Mouse (Mus musculus): ENCODE measurements around the gene Fbxo40. TPM values are rescaled to one million over a fixed set of nuclear protein-coding genes. Genes with fewer than 3 reads are reported as not detected.
A peak's percentile ranks its signal among the peaks of the same experiment; 100 is the strongest.

The Fbxo40 gene
- total and polyA plus RNA-seq, 3 experiments: 1.5 to 3.0 (median 2.2) TPM

DNA sequence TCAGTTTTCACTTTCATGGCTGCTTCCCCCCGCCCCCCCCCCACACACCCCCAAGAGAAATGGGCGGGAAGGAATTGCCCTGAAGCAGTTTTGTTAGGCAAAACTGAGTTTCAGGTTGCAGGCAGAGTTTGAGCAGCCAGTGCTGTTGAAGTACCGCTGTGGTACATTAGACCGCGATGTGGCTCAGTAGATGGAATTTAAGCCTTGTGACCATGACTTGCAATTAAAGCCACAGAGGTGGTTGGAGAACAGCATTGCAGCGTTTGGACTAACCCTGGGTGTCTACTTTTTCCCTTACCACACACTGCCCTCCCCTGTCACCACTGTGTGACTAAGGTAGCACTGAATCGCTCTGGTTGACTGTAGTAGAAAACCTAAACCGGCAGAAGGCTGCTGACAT lies 774 bp downstream of the Fbxo40 start:
- peak; percentile 97 for DNase-seq (ENCODE audit: extremely low read depth)
- H3K79me2 ChIP-seq (replicated peaks; ENCODE audit: control insufficient read depth, extremely low read depth, insufficient read depth, poor library complexity, severe bottlenecking): no peaks in the 10 kb centered on the region
- H3K4me2 ChIP-seq (ENCODE audit: insufficient read depth, low read depth, poor library complexity, severe bottlenecking): peak overlapping the region; percentile 85

DNA sequence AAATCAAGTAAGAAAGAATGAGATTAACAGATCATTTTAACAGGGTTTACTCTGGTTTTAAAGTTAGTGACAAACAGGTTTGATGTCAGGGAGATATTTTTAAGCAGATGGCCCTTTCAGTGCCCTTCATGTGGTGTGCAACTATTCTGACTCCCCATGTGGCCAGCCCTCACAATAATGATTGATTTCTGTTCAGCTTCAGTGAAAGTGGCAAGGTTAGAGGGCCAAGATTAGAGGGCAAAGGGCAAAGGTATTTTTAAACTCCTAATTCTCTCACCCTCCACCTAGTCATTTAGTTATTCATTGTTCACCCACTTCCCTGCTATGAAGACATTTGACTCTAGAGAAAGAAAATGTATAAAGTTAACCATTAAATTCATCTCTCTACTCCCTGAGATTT lies 2.2 kb downstream of the Fbxo40 start:
- dilution Hi-C loops (cut with MboI; ENCODE audit: extremely low pct_ligation_motif_present, extremely low pct_unique_long_range_greater_than_20kb, low sequenced_read_pairs): no loop called here
- Histone ChIP-seq H3K27me3 (replicated peaks) (no peaks in the 10 kb centered on the region), H3K36me3 (replicated peaks in 1 of 2; ENCODE audit: control insufficient read depth in 1 of 2, insufficient read depth in 1 of 2, low read length in 1 of 2) (no peaks in the 10 kb centered on the region), H3K4me2 (ENCODE audit: insufficient read depth, low read depth, poor library complexity, severe bottlenecking) (no peak overlapping the region), H3K9me3 (replicated peaks; ENCODE audit: low read length) (peaks cover 8% of the 10 kb centered on the region), H3K4me1 (ENCODE audit: control insufficient read depth in 1 of 2, insufficient read depth in 2 of 2) (peaks cover 30 to 70% of the 10 kb centered on the region in 2 experiments), H3K79me2 (replicated peaks; ENCODE audit: control insufficient read depth, extremely low read depth, insufficient read depth, poor library complexity, severe bottlenecking) (no peaks in the 10 kb centered on the region), H3K4me3 (replicated peaks in 1 of 3; ENCODE audit: low read depth in 2 of 3, low read length in 2 of 3, poor library complexity in 1 of 3) (no peak overlapping the region), H3K27ac (ENCODE audit: insufficient read depth, low read depth) (no peak overlapping the region), H3K9ac (ENCODE audit: insufficient read depth, low read depth) (no peak overlapping the region)
- in situ Hi-C loops (cut with MboI; ENCODE audit: low pct_ligation_motif_present, low pct_unique_long_range_greater_than_20kb, low sequenced_read_pairs): no loop called here
- no peak for DNase-seq (ENCODE audit: extremely low read depth)
- TF ChIP-seq SMC3 (IDR thresholded peaks at IDR 0.05; ENCODE audit: low read depth, low read length) (no peak), RAD21 (IDR thresholded peaks at IDR 0.05; ENCODE audit: low read depth, low read length) (no peak), SIN3A (IDR thresholded peaks at IDR 0.05; ENCODE audit: low read length) (no peak), ZNF384 (IDR thresholded peaks at IDR 0.05; ENCODE audit: low read depth, low read length) (no peak), E2F4 (IDR thresholded peaks at IDR 0.05; ENCODE audit: insufficient replicate concordance, low read depth, low read length) (no peak), TBP (conservative IDR thresholded peaks at IDR 0.05; ENCODE audit: low read depth, low read length) (no peak), KAT2A (IDR thresholded peaks at IDR 0.05; ENCODE audit: insufficient replicate concordance, low read length) (no peak), PAX5 (IDR thresholded peaks at IDR 0.05; ENCODE audit: low read length) (no peak)

More for the DNA sequence above, 774 bp downstream of the Fbxo40 start:
- dilution Hi-C loops (cut with MboI; ENCODE audit: extremely low pct_ligation_motif_present, extremely low pct_unique_long_range_greater_than_20kb, low sequenced_read_pairs) (no loop called here), in situ Hi-C loops (cut with MboI; ENCODE audit: low pct_ligation_motif_present, low pct_unique_long_range_greater_than_20kb, low sequenced_read_pairs) (no loop called here)
- Histone ChIP-seq H3K9me3 (replicated peaks; ENCODE audit: low read length) (peaks cover 9% of the 10 kb centered on the region), H3K4me1 (ENCODE audit: control insufficient read depth in 1 of 2, insufficient read depth in 2 of 2) (peaks cover 28 to 63% of the 10 kb centered on the region in 2 experiments), H3K27ac (ENCODE audit: insufficient read depth, low read depth) (peak overlapping the region; percentile 79), H3K27me3 (replicated peaks) (no peaks in the 10 kb centered on the region), H3K9ac (ENCODE audit: insufficient read depth, low read depth) (peak overlapping the region; percentile 71), H3K36me3 (replicated peaks in 1 of 2; ENCODE audit: control insufficient read depth in 1 of 2, insufficient read depth in 1 of 2, low read length in 1 of 2) (no peaks in the 10 kb centered on the region), H3K4me3 (replicated peaks in 1 of 3; ENCODE audit: low read depth in 2 of 3, low read length in 2 of 3, poor library complexity in 1 of 3) (peak overlapping the region; percentile 43 to 55 (median 44))
- TF ChIP-seq POLR2A (IDR thresholded peaks at IDR 0.05; ENCODE audit: low read depth, low read length): peak; percentile 65
- no peak for TF ChIP-seq USF1 (IDR thresholded peaks at IDR 0.05; ENCODE audit: low read depth, low read length)
- TF ChIP-seq ZMIZ1 (IDR thresholded peaks at IDR 0.05; ENCODE audit: low read depth, low read length): no peak; the same call in 1 of the 2 replicates
- TF ChIP-seq ZKSCAN1 (IDR thresholded peaks at IDR 0.05; ENCODE audit: borderline replicate concordance, low read depth, low read length): no peak
- TF ChIP-seq SMC3 (IDR thresholded peaks at IDR 0.05; ENCODE audit: low read depth, low read length): peak; percentile 53
- TF ChIP-seq ETS1 (conservative IDR thresholded peaks at IDR 0.05; ENCODE audit: low read depth, low read length): peak; percentile 84
- TF ChIP-seq ZNF384 (IDR thresholded peaks at IDR 0.05; ENCODE audit: low read depth, low read length): no peak
- TF ChIP-seq TCF12 (IDR thresholded peaks at IDR 0.05; ENCODE audit: low read depth, low read length): peak; percentile 86; the same call in 1 of the 2 replicates
- peak; percentile 81 for TF ChIP-seq IRF4 (IDR thresholded peaks at IDR 0.05; ENCODE audit: low read depth, low read length)
- TF ChIP-seq CHD2 (IDR thresholded peaks at IDR 0.05; ENCODE audit: low read length): peak; percentile 54; the same call in 1 of the 2 replicates
- peak; percentile 74 for TF ChIP-seq TBP (conservative IDR thresholded peaks at IDR 0.05; ENCODE audit: low read depth, low read length)
- TF ChIP-seq MEF2A (IDR thresholded peaks at IDR 0.05; ENCODE audit: borderline replicate concordance, low read depth, low read length): peak; percentile 74
- TF ChIP-seq ZC3H11A (IDR thresholded peaks at IDR 0.05; ENCODE audit: low read depth, low read length): no peak
- peak; percentile 88 for TF ChIP-seq MAFK (IDR thresholded peaks at IDR 0.05; ENCODE audit: insufficient replicate concordance, low read length)
- peak in 1 of 2 experiments; percentile 60; a peak in 2 of 4 replicates for TF ChIP-seq CTCF (conservative IDR thresholded peaks at IDR 0.05 in 1 of 2, IDR thresholded peaks at IDR 0.05 in 1 of 2; ENCODE audit: low read depth in 2 of 2, low read length in 2 of 2)
- peak; percentile 49 for TF ChIP-seq HCFC1 (IDR thresholded peaks at IDR 0.05; ENCODE audit: low read depth, low read length)
- peak; percentile 69 for TF ChIP-seq RAD21 (IDR thresholded peaks at IDR 0.05; ENCODE audit: low read depth, low read length)
- peak; percentile 30; the same call in 1 of the 2 replicates for TF ChIP-seq JUN (IDR thresholded peaks at IDR 0.05; ENCODE audit: insufficient read depth, low read depth, low read length)
- TF ChIP-seq JUND (conservative IDR thresholded peaks at IDR 0.05; ENCODE audit: low read depth, low read length): 0 out of 2 replicates have a peak, but pooled peaks have one; percentile 25
- peak; percentile 87 for TF ChIP-seq MAZ (IDR thresholded peaks at IDR 0.05; ENCODE audit: low read depth, low read length)
- 0 out of 2 replicates have a peak, but pooled peaks have one; percentile 8 for TF ChIP-seq USF2 (conservative IDR thresholded peaks at IDR 0.05; ENCODE audit: low read depth, low read length)
- no peak; the same call in none of the 2 replicates for TF ChIP-seq NELFE (IDR thresholded peaks at IDR 0.05; ENCODE audit: low read depth, low read length)
- TF ChIP-seq CHD1 (IDR thresholded peaks at IDR 0.05; ENCODE audit: low read depth, low read length): no peak
- TF ChIP-seq PAX5 (IDR thresholded peaks at IDR 0.05; ENCODE audit: low read length): no peak
- TF ChIP-seq MYC (IDR thresholded peaks at IDR 0.05; ENCODE audit: low read depth, low read length): peak; percentile 82; the same call in 1 of the 2 replicates
- TF ChIP-seq KAT2A (IDR thresholded peaks at IDR 0.05; ENCODE audit: insufficient replicate concordance, low read length): no peak
- no peak for TF ChIP-seq GABPA (IDR thresholded peaks at IDR 0.05; ENCODE audit: insufficient replicate concordance, low read depth, low read length)
- peak; percentile 73 for TF ChIP-seq BHLHE40 (IDR thresholded peaks at IDR 0.05; ENCODE audit: low read depth, low read length)
- TF ChIP-seq MXI1 (IDR thresholded peaks at IDR 0.05; ENCODE audit: low read depth, low read length): peak; percentile 65
- TF ChIP-seq EP300 (IDR thresholded peaks at IDR 0.05; ENCODE audit: low read length): peak; percentile 82
- no peak; the same call in 1 of the 2 replicates for TF ChIP-seq ELF1 (IDR thresholded peaks at IDR 0.05; ENCODE audit: low read depth, low read length)
- no peak for TF ChIP-seq RCOR1 (conservative IDR thresholded peaks at IDR 0.05; ENCODE audit: low read depth, low read length)
- TF ChIP-seq UBTF (IDR thresholded peaks at IDR 0.05; ENCODE audit: low read depth, low read length): peak; percentile 26; the same call in 1 of the 2 replicates
- no peak for TF ChIP-seq POLR2AphosphoS2 (IDR thresholded peaks at IDR 0.05; ENCODE audit: low read depth, low read length)
- no peak for TF ChIP-seq NRF1 (IDR thresholded peaks at IDR 0.05; ENCODE audit: low read depth, low read length)
- TF ChIP-seq MAX (IDR thresholded peaks at IDR 0.05; ENCODE audit: low read length): peak; percentile 59; the same call in 1 of the 2 replicates
- TF ChIP-seq E2F4 (IDR thresholded peaks at IDR 0.05; ENCODE audit: insufficient replicate concordance, low read depth, low read length): peak; percentile 78; the same call in 1 of the 2 replicates
- TF ChIP-seq SIN3A (IDR thresholded peaks at IDR 0.05; ENCODE audit: low read length): peak; percentile 54; the same call in 1 of the 2 replicates
